Mouse (Mus musculus) heart, adult 2 months (tissue): ENCODE data around the gene Dzip1. TPM values are rescaled to one million over a fixed set of nuclear protein-coding genes. Genes with fewer than 3 reads are reported as not detected.
A peak's percentile ranks its signal among the peaks of the same experiment; 100 is the strongest.

Experiments used
- DNase-seq, 2 experiments: peaks; one replicate each; pipeline ENCODE4 v3.0.0; 2021
- H3K27ac ChIP-seq: fragments of 200-600 bp; 2 replicates; pipeline ENCODE4 v1.8.1; 2022
- H3K27me3 ChIP-seq: fragments of 200-500 bp; 2 replicates; pipeline ENCODE4 v1.6.1; 2012; ENCODE audit warnings: mild to moderate bottlenecking, low read length, inconsistent platforms, mixed read lengths; ENCODE audit not compliant: control insufficient read depth, insufficient read depth
- H3K36me3 ChIP-seq: fragments of 200-500 bp; 2 replicates; pipeline ENCODE4 v1.6.1; 2012; ENCODE audit warnings: low read length, inconsistent platforms; ENCODE audit not compliant: control insufficient read depth, insufficient read depth
- H3K4me1 ChIP-seq: fragments of 200-500 bp; 2 replicates; pipeline ENCODE4 v1.6.1; 2011; ENCODE audit warnings: low read length; ENCODE audit not compliant: control insufficient read depth, insufficient read depth
- H3K4me3 ChIP-seq: fragments of 200-600 bp; 2 replicates; pipeline ENCODE4 v1.8.1; 2022
- H3K79me2 ChIP-seq: fragments of 200-500 bp; replicated peaks from 2 replicates; pipeline ENCODE4 v1.6.1; 2012; ENCODE audit warnings: mild to moderate bottlenecking, inconsistent platforms, low read length, moderate library complexity, mixed read lengths; ENCODE audit not compliant: control insufficient read depth, insufficient read depth
- H3K9ac ChIP-seq: fragments of 200-500 bp; 2 replicates; pipeline ENCODE4 v1.6.1; 2012; ENCODE audit warnings: low read depth, mild to moderate bottlenecking, control low read depth, inconsistent platforms, low read length, mixed read lengths
- CTCF ChIP-seq: fragments of 200-600 bp; IDR thresholded peaks from 2 replicates; pipeline ENCODE4 v1.8.1; 2022; ENCODE audit warnings: antibody characterized with exemption, mild to moderate bottlenecking, moderate library complexity
- EP300 ChIP-seq: fragments of 200-500 bp; IDR thresholded peaks from 2 replicates; pipeline ENCODE4 v1.6.1; 2011; ENCODE audit warnings: low read depth, low read length, control low read depth; ENCODE audit not compliant: insufficient read depth
- POLR2A ChIP-seq: fragments of 200-500 bp; IDR thresholded peaks from 2 replicates; pipeline ENCODE4 v1.6.1; 2011; ENCODE audit warnings: mild to moderate bottlenecking, low read depth, low read length, control low read depth; ENCODE audit not compliant: insufficient read depth
- WGBS: fragments of 180-500 bp; shearing (Covaris S2); methylation state at CpG from one replicate; pipeline ENCODE4 v1.1.7; 2018; 5-methylcytosine and 5-hydroxymethylcytosine counted together
- intact Hi-C: fragments of 180-260 bp; cut with DNase I; formaldehyde crosslinking; loops from one replicate; pipeline ENCODE4 v1.15.1; 2025
- polyA plus RNA-seq: library from polyadenylated mRNA; depleted of rRNA; stranded (reverse); fragments of >200 nt; gene quantifications from 2 replicates; pipeline ENCODE4 v1.2.3, GENCODE M21; 2012
- total RNA-seq, 2 experiments: library from RNA; stranded (reverse); gene quantifications; 2 replicates each; pipeline ENCODE4 v1.2.3; 2021

Dzip1 gene
- total and polyA plus RNA-seq, 3 experiments, result 1.9 to 2.8 (median 2.2) TPM

DNA sequence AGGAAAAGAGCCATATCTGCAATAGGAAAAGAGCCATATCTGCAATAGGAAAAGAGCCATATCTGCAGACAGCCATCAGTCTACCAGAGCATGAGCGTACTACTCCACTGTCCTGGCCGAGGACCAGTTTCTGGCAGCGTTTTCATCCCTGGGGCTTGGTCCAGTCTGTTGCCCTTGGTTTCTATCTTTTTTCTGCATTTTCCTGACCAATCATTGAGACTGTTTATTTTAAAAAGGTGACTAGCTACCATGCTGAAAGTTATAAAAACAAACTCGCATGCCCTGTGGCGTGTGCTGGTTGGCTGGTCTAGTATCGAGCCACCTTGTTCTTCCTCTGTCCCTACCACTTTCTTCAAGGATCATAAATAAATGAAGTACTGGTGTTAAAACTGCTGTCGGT, 30.0 kb downstream of the Dzip1 start:
- WGBS, result 64% methylated on average over 7 of the region's 7 CpGs
- H3K4me1 ChIP-seq, result no peaks in the 10 kb centered on the region

DNA sequence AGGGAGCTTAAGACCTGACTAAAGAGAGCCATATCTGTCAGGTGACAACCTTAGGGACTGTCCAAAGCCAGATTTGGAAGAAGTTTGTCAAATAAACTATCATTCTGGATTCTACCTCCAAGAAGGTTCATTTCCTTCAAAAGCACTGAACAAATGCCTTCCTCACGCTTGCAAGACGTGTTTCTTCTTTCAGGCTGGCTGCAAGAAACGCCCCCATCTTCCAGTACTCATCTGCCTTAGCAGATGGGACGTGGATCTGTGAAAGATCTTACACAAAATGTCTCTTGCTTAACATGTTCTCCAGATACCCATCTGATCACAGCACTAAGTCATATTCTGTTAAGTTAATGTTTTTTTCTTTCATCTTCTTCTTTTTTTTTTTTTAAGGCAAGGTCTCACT, 35.2 kb downstream of the Dzip1 start:
- no peak overlapping the region for H3K27ac ChIP-seq
- H3K79me2 ChIP-seq, result no peaks in the 10 kb centered on the region
- no peaks in the 10 kb centered on the region for H3K4me1 ChIP-seq
- no peaks in the 10 kb centered on the region for H3K27me3 ChIP-seq
- 80% methylated on average over 4 of the region's 4 CpGs for WGBS
- TF ChIP-seq EP300 (no peak), POLR2A (no peak), CTCF (no peak)
- H3K9ac ChIP-seq, result no peak overlapping the region
- no peaks in the 10 kb centered on the region for H3K36me3 ChIP-seq
- intact Hi-C loops, result no loop called here
- no peak overlapping the region for H3K4me3 ChIP-seq
- DNase-seq, result no peak

More for the DNA sequence above, 30.0 kb downstream of the Dzip1 start:
- no peak overlapping the region for H3K4me3 ChIP-seq
- no peaks in the 10 kb centered on the region for H3K79me2 ChIP-seq
- H3K27me3 ChIP-seq, result no peaks in the 10 kb centered on the region
- intact Hi-C loops, result no loop called here
- DNase-seq, result peak in 1 of 2 experiments; percentile 15
- no peak overlapping the region for H3K9ac ChIP-seq
- no peaks in the 10 kb centered on the region for H3K36me3 ChIP-seq
- no peak overlapping the region for H3K27ac ChIP-seq
- TF ChIP-seq POLR2A (no peak), CTCF (no peak), EP300 (no peak)

GRCm38 (mm10) chr14:118884250-118884556, 41.1 kb downstream of the Dzip1 start:
- no peaks in the 10 kb centered on the region for H3K79me2 ChIP-seq
- TF ChIP-seq CTCF, result no peak
- no peak for TF ChIP-seq EP300
- TF ChIP-seq POLR2A, result no peak
- no peaks in the 10 kb centered on the region for H3K27me3 ChIP-seq
- intact Hi-C loops, result no loop called here
- WGBS, result 63% methylated on average over 7 of the region's 7 CpGs
- no peak overlapping the region for H3K9ac ChIP-seq
- H3K27ac ChIP-seq, result no peak overlapping the region
- no peaks in the 10 kb centered on the region for H3K36me3 ChIP-seq
- DNase-seq, result no peak
- no peaks in the 10 kb centered on the region for H3K4me1 ChIP-seq
- H3K4me3 ChIP-seq, result no peak overlapping the region

GRCm38 (mm10) chr14:118883344-118884249, 41.7 kb downstream of the Dzip1 start:
- H3K36me3 ChIP-seq, result no peaks in the 10 kb centered on the region
- intact Hi-C loops, result no loop called here
- no peak overlapping the region for H3K9ac ChIP-seq
- no peaks in the 10 kb centered on the region for H3K4me1 ChIP-seq
- no peak overlapping the region for H3K4me3 ChIP-seq
- H3K27me3 ChIP-seq, result no peaks in the 10 kb centered on the region
- WGBS, result 56% methylated on average over 18 of the region's 18 CpGs
- H3K27ac ChIP-seq, result no peak overlapping the region
- H3K79me2 ChIP-seq, result no peaks in the 10 kb centered on the region
- no peak for DNase-seq
- TF ChIP-seq POLR2A, result no peak
- TF ChIP-seq EP300, result no peak
- no peak for TF ChIP-seq CTCF

DNA sequence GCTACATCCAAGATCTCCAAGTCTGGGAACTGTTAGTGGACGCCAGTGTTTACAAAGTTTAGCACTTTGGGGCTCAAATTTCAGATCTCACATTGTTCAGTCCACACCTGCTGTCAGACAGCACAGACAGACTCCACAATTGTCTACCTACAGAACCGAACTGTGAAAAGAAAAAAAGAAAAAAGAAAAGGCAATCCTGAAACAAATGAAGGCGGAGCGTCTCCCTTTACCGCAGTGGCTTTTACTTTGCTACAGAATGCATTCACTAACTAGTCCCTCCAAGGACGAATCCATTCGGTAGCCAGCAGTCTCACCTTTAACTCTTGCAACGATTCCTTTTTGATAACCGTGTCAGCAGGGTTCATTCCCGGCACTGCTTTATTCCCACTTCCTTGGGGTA, 44.6 kb downstream of the Dzip1 start:
- H3K36me3 ChIP-seq, result no peaks in the 10 kb centered on the region
- H3K9ac ChIP-seq, result no peak overlapping the region
- no peak overlapping the region for H3K4me3 ChIP-seq
- no peaks in the 10 kb centered on the region for H3K4me1 ChIP-seq
- no peaks in the 10 kb centered on the region for H3K79me2 ChIP-seq
- TF ChIP-seq CTCF, result no peak
- TF ChIP-seq POLR2A, result no peak
- no peak for TF ChIP-seq EP300
- H3K27ac ChIP-seq, result no peak overlapping the region
- intact Hi-C loops, result no loop called here
- DNase-seq, result no peak
- WGBS, result 88% methylated on average over 10 of the region's 10 CpGs
- H3K27me3 ChIP-seq, result no peaks in the 10 kb centered on the region

DNA sequence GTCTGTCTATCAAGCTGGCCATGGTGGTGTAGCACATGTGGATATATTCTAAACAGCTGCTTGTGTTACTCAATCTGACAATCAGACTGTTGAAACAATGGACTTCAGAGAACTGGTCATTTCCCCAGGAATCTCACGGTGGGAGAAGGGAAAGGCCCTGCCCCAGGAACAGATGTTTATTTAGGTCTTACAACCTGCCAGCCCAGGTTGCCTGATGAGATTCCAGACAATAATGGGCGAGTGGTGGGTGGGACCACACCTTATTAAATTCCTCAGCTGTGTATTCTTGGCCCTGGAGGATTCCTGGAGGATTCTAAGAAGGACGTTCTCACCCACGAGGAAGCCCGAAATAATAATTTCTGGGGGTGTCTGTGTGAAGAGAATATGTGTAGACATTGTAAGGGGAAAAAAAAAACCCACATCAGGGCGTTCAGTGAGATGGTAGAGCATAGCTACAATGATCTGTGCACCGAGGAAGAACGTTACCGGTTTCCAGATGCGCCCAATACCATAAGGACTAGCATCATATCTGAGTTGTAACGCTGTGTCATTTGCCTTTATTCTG, 46.8 kb downstream of the Dzip1 start:
- Histone ChIP-seq H3K27me3 (no peaks in the 10 kb centered on the region), H3K4me3 (no peak overlapping the region), H3K4me1 (no peaks in the 10 kb centered on the region), H3K9ac (no peak overlapping the region), H3K36me3 (no peaks in the 10 kb centered on the region), H3K79me2 (no peaks in the 10 kb centered on the region), H3K27ac (no peak overlapping the region)
- DNase-seq, result no peak
- intact Hi-C loops, result no loop called here
- TF ChIP-seq CTCF (no peak), POLR2A (no peak), EP300 (no peak)
- WGBS, result 82% methylated on average over 11 of the region's 11 CpGs
